Mouse (Mus musculus) kidney, postnatal 36 days (tissue): ENCODE measurements around the gene Lyg1.

ENCODE experiments used
- DNase-seq, 2 experiments: peaks; one replicate each; pipeline ENCODE4 v3.0.0; 2021 to 2022; ENCODE audit warnings: mixed read lengths in 2 of 2

The Lyg1 gene

GRCm38 (mm10) chr1:37948906-37949305 lies 8.7 kb downstream of the Lyg1 start:
- no peak for DNase-seq

GRCm38 (mm10) chr1:37931806-37932205 lies 25.8 kb downstream of the Lyg1 start:
- DNase-seq, result peak; percentile 34 to 63

- no peak for DNase-seq
Measured at GRCm38 (mm10) chr1:37925971-37926370, 31.6 kb downstream of the Lyg1 start.

GRCm38 (mm10) chr1:37922536-37922935 lies 35.0 kb downstream of the Lyg1 start:
- no peak for DNase-seq

GRCm38 (mm10) chr1:37918096-37918495 lies 39.5 kb downstream of the Lyg1 start:
- no peak for DNase-seq

GRCm38 (mm10) chr1:37917666-37918065 lies 39.9 kb downstream of the Lyg1 start:
- no peak for DNase-seq

- DNase-seq, result no peak
Measured at GRCm38 (mm10) chr1:37916393-37916792, 41.2 kb downstream of the Lyg1 start, which contains the start of gene Lyg2. Lyg2 (minus strand) TSS chr1:37916493.

GRCm38 (mm10) chr1:37912751-37913150 lies 44.8 kb downstream of the Lyg1 start:
- DNase-seq, result no peak

GRCm38 (mm10) chr1:37903178-37903577 lies 54.4 kb downstream of the Lyg1 start:
- peak; percentile 30 to 60 for DNase-seq

GRCm38 (mm10) chr1:37900288-37900687 lies 57.3 kb downstream of the Lyg1 start:
- no peak for DNase-seq

GRCm38 (mm10) chr1:37899816-37900215 lies 57.7 kb downstream of the Lyg1 start:
- DNase-seq, result no peak
